Mouse (Mus musculus): Measurements from ENCODE around the gene Gm49361.

GRCm38 (mm10) chr14:57664822-57665627 is 80.9 kb downstream of the Gm49361 start, which contains the start of gene Xpo4:
- TF ChIP-seq POLR2A (IDR thresholded peaks at IDR 0.05; ENCODE audit: borderline replicate concordance, control insufficient read depth, low read depth, low read length) (peak; percentile 34; the same call in 1 of the 2 replicates), CTCF (IDR thresholded peaks at IDR 0.05; ENCODE audit: control insufficient read depth, insufficient read depth, low read length) (no peak)
